In genomic region chr1:82792238-82792637, GRCm38 (mm10) we compare ENCODE assay signal across 1 mouse cellular context.
TF ChIP-seq lines count a peak whose summit lies in the region.

No protein-coding gene starts in this region.

TF ChIP-seq in CH12.LX, 34 proteins besides CTCF, POLR2A, EP300 and RAD21:
- TF ChIP-seq IRF4 (IDR thresholded peaks at IDR 0.05; ENCODE audit: low read depth, low read length) (no peak), ZC3H11A (IDR thresholded peaks at IDR 0.05; ENCODE audit: low read depth, low read length) (no peak), MAFK (IDR thresholded peaks at IDR 0.05; ENCODE audit: insufficient replicate concordance, low read length) (peak; percentile 41; the same call in 1 of the 2 replicates), MYC (IDR thresholded peaks at IDR 0.05; ENCODE audit: low read depth, low read length) (no peak)
